Mouse (Mus musculus) heart, postnatal 0 days (tissue): ENCODE data around the gene Olfr464. TPM values are rescaled to one million over a fixed set of nuclear protein-coding genes. Genes with fewer than 3 reads are reported as not detected.

Experiments
- ATAC-seq: fragments of 200-750 bp; cut with Nextera tagmentation; 2 replicates; pipeline ENCODE4 v1.8.0; 2017; ENCODE audit warnings: low read depth, moderate number of reproducible peaks, moderate library complexity; ENCODE audit not compliant: insufficient read depth
- DNase-seq: peaks from one replicate; pipeline ENCODE4 v3.0.0-alpha.2; 2016; ENCODE audit warnings: low spot score
- H3K27ac ChIP-seq: fragments of 300-500 bp; sonication (generic); 2 replicates; pipeline ENCODE4 v1.5.1; 2014; ENCODE audit warnings: low read depth, mild to moderate bottlenecking
- H3K27me3 ChIP-seq: fragments of 300-500 bp; sonication (generic); 2 replicates; pipeline ENCODE4 v1.6.1; 2014; ENCODE audit warnings: low read length, mixed read lengths; ENCODE audit not compliant: control insufficient read depth, insufficient read depth
- H3K36me3 ChIP-seq: fragments of 300-500 bp; sonication (generic); replicated peaks from 2 replicates; pipeline ENCODE4 v1.6.1; 2014; ENCODE audit warnings: low read length, mixed read lengths; ENCODE audit not compliant: control insufficient read depth, insufficient read depth
- H3K4me1 ChIP-seq: fragments of 300-500 bp; sonication (generic); 2 replicates; pipeline ENCODE4 v1.6.1; 2014; ENCODE audit warnings: antibody characterized with exemption; ENCODE audit not compliant: control insufficient read depth, insufficient read depth
- H3K4me2 ChIP-seq: fragments of 300-500 bp; sonication (generic); 2 replicates; pipeline ENCODE4 v1.6.1; 2014; ENCODE audit warnings: low read depth, mild to moderate bottlenecking, low read length, moderate library complexity
- H3K4me3 ChIP-seq: fragments of 300-500 bp; sonication (generic); 2 replicates; pipeline ENCODE4 v1.5.1; 2014; ENCODE audit warnings: low read depth, low read length
- H3K9ac ChIP-seq: fragments of 300-500 bp; sonication (generic); replicated peaks from 2 replicates; pipeline ENCODE4 v1.6.1; 2014; ENCODE audit warnings: low read depth, low read length, mixed read lengths
- H3K9me3 ChIP-seq: fragments of 300-500 bp; sonication (generic); replicated peaks from 2 replicates; pipeline ENCODE4 v1.6.1; 2016; ENCODE audit warnings: low read length; ENCODE audit not compliant: control insufficient read depth
- CTCF ChIP-seq: IDR thresholded peaks from 2 replicates; pipeline ENCODE4 v1.5.1; 2016; ENCODE audit warnings: antibody characterized with exemption, control low read depth, low read depth
- EP300 ChIP-seq: IDR thresholded peaks from 2 replicates; pipeline ENCODE4 v1.6.1; 2016; ENCODE audit warnings: antibody characterized with exemption, low read depth
- WGBS: fragments of 180-500 bp; shearing (Covaris S2); extraction: QIAGEN DNeasy Blood & Tissue Kit; methylation state at CpG from one replicate; pipeline ENCODE4 v1.1.7; 2014; 5-methylcytosine and 5-hydroxymethylcytosine counted together
- polyA plus RNA-seq: library from polyadenylated mRNA; unstranded; fragments of >200 nt; fragmentation: Nextera tagmentation; extraction: Ambion mirVana; gene quantifications from 2 replicates; pipeline ENCODE4 v1.2.1, GENCODE M21; 2015
- total RNA-seq: library from RNA; depleted of rRNA; stranded (reverse); fragments of >200 nt; gene quantifications from 2 replicates; pipeline ENCODE4 v1.2.3, GENCODE M21; 2014; ENCODE audit warnings: low replicate concordance

Olfr464 gene
- total and polyA plus RNA-seq, 2 experiments from 2014 or later, result not detected

GRCm38 (mm10) chr11:87920301-87920700 is 466 bp downstream of the Olfr464 start:
- Histone ChIP-seq H3K9ac (no peak overlapping the region), H3K36me3 (no peaks in the 10 kb centered on the region), H3K27me3 (no peaks in the 10 kb centered on the region), H3K9me3 (no peaks in the 10 kb centered on the region), H3K4me1 (no peaks in the 10 kb centered on the region), H3K4me3 (no peak overlapping the region), H3K27ac (no peak overlapping the region), H3K4me2 (no peak overlapping the region)
- DNase-seq (no peak), ATAC-seq (no peak)
- 65% methylated on average over 2 of the region's 2 CpGs for WGBS
- no peak for TF ChIP-seq CTCF
- TF ChIP-seq EP300, result no peak

GRCm38 (mm10) chr11:87916005-87916404 is 4.8 kb downstream of the Olfr464 start:
- Histone ChIP-seq H3K36me3 (no peaks in the 10 kb centered on the region), H3K4me3 (no peak overlapping the region), H3K4me1 (no peaks in the 10 kb centered on the region), H3K27me3 (no peaks in the 10 kb centered on the region), H3K4me2 (no peak overlapping the region), H3K27ac (no peak overlapping the region), H3K9ac (no peak overlapping the region), H3K9me3 (no peaks in the 10 kb centered on the region)
- DNase-seq (no peak), ATAC-seq (no peak)
- 100% methylated on average over 1 of the region's 1 CpGs for WGBS
- no peak for TF ChIP-seq CTCF
- no peak for TF ChIP-seq EP300

GRCm38 (mm10) chr11:87904331-87904730 is 16.4 kb downstream of the Olfr464 start:
- Histone ChIP-seq H3K4me1 (no peaks in the 10 kb centered on the region), H3K27me3 (no peaks in the 10 kb centered on the region), H3K9ac (no peak overlapping the region), H3K36me3 (no peaks in the 10 kb centered on the region), H3K27ac (no peak overlapping the region), H3K9me3 (no peaks in the 10 kb centered on the region), H3K4me3 (no peak overlapping the region), H3K4me2 (no peak overlapping the region)
- WGBS, result 78% methylated on average over 3 of the region's 3 CpGs
- TF ChIP-seq CTCF, result no peak
- no peak for TF ChIP-seq EP300
- DNase-seq (no peak), ATAC-seq (no peak)

- H3K27me3 ChIP-seq, result peaks cover 13% of the 10 kb centered on the region; the same call in 1 of the 2 replicates
These were observed 23.5 kb downstream of the Olfr464 start, which contains the start of gene Olfr463 for GRCm38 (mm10) chr11:87897287-87897686. Gene Olfr463, minus strand, starts transcription at chr11:87897387.

GRCm38 (mm10) chr11:87892168-87892567 is 28.6 kb downstream of the Olfr464 start, which contains the start of gene Olfr462:
Gene Olfr462, minus strand, starts transcription at chr11:87892268.
- Histone ChIP-seq H3K4me2 (no peak within 1 kb of the TSS), H3K27me3 (0 out of 2 replicates have a peak, but pooled peaks cover 9% of the 10 kb centered on the region), H3K27ac (no peak within 1 kb of the TSS), H3K36me3 (no peaks in the 10 kb centered on the region), H3K9ac (no peak within 1 kb of the TSS), H3K9me3 (no peaks in the 10 kb centered on the region), H3K4me1 (no peaks in the 10 kb centered on the region), H3K4me3 (no peak within 1 kb of the TSS)
- no peak for ATAC-seq
- TF ChIP-seq EP300 (no peak), CTCF (no peak)
- 81% methylated on average over 6 of the region's 6 CpGs for WGBS
- DNase-seq, result no peak

More at GRCm38 (mm10) chr11:87897287-87897686, 23.5 kb downstream of the Olfr464 start, which contains the start of gene Olfr463:
- no peak for TF ChIP-seq EP300
- TF ChIP-seq CTCF, result no peak
- Histone ChIP-seq H3K9me3 (no peaks in the 10 kb centered on the region), H3K9ac (no peak within 1 kb of the TSS), H3K4me2 (no peak within 1 kb of the TSS), H3K27ac (no peak within 1 kb of the TSS), H3K4me3 (no peak within 1 kb of the TSS), H3K4me1 (no peaks in the 10 kb centered on the region), H3K36me3 (no peaks in the 10 kb centered on the region)
- DNase-seq (no peak), ATAC-seq (no peak)

GRCm38 (mm10) chr11:87884856-87885255 is 35.9 kb downstream of the Olfr464 start:
- no peak overlapping the region for H3K4me3 ChIP-seq
- H3K27me3 ChIP-seq, result no peaks in the 10 kb centered on the region
- DNase-seq (no peak), ATAC-seq (no peak)
- no peak overlapping the region for H3K9ac ChIP-seq
- no peak overlapping the region for H3K4me2 ChIP-seq
- H3K9me3 ChIP-seq, result no peaks in the 10 kb centered on the region
- WGBS, result 71% methylated on average over 5 of the region's 5 CpGs
- no peaks in the 10 kb centered on the region for H3K4me1 ChIP-seq
- no peaks in the 10 kb centered on the region for H3K36me3 ChIP-seq
- no peak for TF ChIP-seq CTCF
- no peak for TF ChIP-seq EP300
- H3K27ac ChIP-seq, result no peak overlapping the region
